Mouse (Mus musculus): Measurements from ENCODE around the gene Rbm38.

The Rbm38 gene

DNA sequence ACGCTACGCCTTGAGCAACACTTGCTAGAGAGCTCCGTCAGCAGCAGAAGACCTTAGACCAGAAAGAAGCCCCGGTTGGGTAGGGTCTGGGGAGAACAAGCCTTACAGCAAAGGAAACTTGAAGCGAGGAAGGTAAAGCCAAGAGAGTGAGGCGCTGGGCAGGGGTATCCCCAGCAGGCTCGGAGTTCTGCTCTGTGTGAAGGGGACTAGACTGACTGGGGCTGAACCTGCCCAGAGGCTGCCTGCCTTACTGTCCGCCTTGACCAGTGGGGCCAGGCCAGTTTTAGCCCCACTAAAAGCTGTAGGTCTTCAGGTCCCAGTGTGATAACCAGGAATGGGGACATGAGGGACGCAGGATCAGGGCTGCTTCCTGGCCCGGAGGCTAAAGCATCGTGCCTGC, at the start of gene Rbm38:
TSS of gene Rbm38 (plus strand) at position 69 of the 400 bp plus-strand sequence.
- DNase-seq (ENCODE audit: inconsistent ontology term) = no peak

DNA sequence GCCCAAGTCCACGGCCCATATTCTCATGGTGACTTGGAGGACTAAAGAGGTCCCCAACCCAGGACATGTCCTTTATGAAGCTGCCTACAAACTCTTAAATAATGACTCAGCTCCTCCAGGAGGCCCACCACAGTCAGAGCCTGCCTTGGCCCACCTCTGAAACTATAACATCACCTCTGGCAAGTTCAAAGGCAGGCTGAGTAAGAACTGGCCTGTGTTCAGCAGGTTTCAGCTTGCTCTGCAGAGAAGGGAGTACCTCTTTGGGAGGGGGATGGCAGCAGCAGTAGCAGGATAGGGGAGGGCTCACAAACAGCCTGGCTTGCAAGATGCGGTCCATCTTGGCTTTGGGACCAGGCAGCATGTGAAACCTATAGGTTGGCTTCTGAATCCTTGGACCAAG, 48.4 kb upstream of the Rbm38 start:
- DNase-seq (ENCODE audit: inconsistent ontology term) = no peak

DNA sequence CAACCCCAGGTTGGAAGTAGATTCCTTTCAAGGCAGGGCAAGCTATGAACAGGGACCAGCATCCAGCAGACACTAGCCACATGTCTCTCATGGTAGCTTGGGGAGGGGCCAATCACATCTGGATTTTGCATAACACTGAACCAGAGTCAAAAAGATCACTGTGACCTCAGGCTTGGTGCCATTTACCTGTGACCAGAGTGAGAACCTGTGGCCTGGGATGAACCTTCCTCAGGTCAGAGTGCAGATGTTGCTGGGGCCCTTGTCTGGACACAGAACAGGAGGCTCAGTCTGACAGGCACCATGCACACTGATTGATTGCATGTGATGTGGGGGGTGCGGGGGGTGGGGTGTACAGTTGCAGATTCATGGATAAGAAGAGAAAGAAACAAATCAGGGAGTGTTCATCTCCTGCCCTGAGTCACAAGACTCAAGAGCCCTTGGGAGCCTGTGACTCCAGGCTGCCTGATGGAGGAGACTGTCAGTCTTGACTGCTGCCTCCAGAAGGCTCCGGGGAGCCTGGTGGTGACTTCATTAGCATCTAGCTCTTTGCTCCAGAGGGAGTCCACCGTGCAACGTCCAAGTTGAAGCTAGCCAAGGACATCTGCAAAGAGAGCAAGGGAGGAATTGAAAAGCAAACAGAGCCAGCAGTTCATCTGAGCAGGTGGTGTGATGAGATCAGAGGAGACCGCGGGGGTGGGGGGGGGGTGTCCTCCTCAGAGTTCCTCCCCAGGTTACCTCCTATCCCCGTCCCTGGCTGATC, 46.3 kb upstream of the Rbm38 start:
- no peak for DNase-seq (ENCODE audit: inconsistent ontology term)

DNA sequence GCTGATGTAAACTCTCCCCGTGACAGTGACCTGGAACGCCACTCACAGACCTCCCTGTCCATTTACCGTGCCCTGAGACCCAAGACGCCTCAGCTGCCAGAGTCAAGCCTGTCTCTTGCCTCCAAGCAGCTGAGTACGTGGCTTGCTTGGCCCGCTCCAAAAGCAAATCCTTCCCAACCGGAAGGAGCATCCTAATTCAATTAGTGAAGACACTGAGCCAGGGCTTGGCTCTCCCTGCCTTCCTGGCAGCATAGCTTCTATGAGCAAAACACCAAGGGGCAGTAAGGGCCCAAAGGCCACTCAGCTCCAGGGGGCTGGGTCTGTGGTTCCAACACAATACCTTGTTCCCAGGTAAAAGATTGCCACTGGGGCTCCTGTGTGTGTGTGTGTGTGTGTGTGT, 45.6 kb upstream of the Rbm38 start:
- DNase-seq (ENCODE audit: inconsistent ontology term) = peak; percentile 26

DNA sequence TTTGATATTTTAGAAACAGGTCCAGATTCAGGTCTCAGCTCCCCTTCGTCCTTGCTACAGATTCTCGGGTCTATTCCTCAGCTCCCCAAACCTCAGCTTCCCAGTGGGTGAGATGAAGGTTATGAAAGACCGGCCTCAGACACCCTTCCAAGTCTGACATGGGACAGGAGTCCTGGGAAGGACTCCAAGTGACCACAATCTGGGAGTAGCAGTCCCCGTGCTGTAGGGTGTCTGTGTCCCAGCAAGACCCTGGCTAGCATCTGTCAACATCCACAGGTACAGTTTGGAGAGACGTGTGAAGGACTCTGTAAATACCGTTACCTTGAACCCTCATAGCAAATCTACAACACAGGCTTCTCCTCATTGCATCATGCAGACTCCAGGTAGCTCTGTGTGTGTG, 45.1 kb upstream of the Rbm38 start:
- no peak for DNase-seq (ENCODE audit: inconsistent ontology term)

DNA sequence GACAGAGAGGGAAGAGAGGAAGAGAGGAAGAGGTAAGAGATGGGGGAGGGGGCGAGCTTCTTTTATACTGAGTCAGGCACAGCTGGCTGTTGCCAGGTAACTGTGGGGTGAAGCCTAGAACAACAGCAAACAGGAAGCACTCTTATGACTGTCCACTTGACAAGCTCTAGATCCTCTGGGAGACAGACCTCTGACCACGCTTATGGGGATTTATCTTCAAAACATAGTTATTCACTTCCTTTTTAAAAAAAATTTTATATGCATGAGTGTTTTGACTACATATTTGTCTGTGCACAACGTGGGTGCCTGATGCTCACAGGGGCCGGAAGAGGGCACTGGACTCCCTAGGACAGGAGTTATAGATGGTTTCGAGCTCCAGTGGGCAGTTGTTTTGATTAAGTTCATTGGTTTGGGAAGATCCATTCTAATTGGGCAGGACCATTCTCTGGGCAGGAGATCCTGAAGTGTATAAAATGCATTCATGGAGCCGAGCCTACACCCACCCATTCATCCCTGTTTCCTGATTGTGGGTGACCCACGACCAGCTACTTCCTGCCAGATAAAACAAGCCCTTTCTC, 43.5 kb upstream of the Rbm38 start:
- DNase-seq (ENCODE audit: inconsistent ontology term) = no peak

DNA sequence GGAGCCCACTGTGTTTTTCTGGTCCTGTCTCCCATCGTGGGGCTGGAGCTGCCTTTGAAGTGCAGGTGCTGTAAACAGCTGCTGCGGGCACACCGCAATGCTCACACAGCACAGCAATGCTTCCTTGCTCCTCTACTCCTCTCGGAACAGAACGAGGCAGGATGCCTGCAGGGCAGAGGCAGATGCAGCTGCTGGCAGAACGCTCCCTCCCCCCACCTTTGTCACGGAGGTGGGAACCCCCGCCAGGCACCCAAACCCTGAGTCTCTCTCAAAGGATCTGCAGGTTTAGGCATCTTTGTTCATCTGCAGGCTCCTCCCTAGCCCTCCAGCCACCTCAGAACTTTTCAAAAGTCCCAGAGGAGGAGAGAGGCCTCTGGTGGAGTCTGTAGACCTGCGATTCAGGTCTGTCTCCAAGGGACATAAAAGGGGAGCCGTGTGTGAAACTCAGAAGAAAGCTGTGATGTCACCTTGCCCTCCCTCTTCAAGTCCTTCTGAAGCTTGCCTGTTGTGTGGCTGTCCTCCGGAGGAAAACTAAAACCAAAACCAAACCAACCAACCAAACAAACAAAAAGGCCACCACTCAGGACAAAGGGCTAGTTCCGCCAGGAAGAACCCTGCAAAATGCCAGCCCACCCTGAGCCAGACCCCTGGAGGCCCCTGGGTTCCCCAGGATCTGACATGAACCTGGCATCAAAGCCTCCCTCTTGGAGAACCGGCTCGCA, 42.7 kb upstream of the Rbm38 start, which contains the start of gene Spo11:
TSS of gene Spo11 (plus strand) at position 292 of the 722 bp plus-strand sequence.
- DNase-seq (ENCODE audit: inconsistent ontology term) = no peak

DNA sequence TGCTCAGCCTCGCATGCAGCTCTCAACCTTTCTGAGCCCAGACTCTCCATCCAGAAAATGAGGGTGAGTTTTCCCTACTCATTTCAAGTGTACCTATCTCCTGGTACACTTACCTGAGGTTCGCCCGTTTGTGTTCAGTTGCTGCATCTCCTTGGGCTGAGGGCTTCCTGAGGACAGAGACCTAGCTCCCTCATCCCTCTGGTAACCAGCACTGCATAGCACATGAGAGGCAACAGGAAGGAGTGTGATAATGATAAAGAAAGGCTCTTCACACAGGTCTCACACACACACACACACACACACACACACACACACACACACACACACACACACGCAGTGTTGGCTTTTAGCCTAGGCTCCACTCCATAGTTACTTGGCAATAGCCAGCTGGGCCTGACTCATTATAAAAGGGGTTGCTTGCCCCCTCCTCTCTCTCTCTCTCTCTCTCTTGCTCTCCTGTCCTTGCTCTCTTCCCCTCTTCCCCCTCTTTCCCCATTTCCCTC, 42.1 kb upstream of the Rbm38 start:
- no peak for DNase-seq (ENCODE audit: inconsistent ontology term)

DNA sequence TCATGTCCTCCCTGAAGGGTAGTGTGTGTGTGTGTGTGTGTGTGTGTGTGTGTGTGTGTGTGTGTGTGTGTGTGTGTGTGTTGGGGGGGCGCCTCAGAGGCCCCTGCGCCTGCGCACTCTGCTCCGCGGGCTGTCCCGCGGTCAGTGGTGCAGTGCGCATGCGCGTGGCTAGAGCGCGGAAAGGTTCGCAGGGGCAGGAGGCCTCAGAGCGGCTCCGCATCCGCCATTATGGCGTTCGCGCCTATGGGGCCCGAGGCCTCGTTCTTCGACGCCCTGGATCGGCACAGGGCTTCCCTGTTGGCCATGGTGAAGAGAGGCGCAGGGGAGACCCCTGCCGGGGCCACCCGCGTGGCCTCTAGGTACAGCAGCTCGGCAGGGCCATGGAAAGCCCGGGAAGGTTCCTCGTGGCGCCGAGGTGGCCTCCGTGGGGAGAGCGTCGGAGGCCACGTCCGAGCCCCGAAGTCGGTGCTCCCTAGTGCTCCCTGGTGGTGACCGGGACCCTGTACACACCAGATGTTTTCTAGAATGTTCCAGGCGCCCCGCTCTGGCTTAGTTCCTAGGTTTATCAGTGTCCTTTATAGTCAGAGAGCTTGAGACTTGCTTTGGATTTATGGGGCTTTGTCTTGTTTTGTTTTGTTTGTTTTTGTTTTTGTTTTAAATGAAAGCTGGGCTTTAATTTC, 40.5 kb upstream of the Rbm38 start:
- no peak for DNase-seq (ENCODE audit: inconsistent ontology term)

DNA sequence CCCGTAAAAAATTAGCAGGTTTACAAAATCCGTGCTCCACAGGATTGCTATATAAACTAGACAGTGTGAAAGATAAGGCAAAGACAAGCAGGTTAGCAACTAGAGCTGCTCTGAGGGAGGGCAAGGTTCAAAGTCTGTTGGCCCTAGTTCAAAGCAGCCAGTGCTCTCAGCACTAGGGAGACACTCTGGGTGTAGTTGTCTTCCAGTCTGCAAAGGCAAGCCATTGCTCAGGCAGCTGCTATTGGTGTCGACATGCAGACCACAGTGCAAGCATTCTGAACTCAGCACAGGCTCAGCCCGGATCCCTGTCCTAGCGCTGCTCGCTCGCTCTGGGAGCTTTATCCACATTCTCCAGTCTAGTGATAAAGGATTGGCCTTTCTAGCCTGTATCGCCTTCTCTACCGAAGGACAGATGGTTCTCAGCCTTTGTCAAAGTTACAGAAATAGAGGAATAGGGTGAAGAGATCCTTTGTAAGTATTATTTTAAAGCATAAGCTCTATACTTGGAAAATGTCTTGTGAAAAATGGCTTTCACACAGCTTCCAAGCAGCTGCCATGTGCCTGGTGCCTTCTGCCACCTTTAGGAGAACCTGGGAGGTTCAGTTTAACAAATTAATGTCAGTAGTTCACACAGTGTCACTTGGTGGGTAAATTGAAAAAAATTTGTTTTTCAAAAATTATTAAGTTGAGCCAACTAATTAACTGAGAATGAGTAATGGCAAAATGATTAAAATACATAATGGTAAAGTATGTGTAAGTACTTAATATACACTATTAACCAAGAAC, 37.3 kb upstream of the Rbm38 start:
- DNase-seq (ENCODE audit: inconsistent ontology term) = no peak

DNA sequence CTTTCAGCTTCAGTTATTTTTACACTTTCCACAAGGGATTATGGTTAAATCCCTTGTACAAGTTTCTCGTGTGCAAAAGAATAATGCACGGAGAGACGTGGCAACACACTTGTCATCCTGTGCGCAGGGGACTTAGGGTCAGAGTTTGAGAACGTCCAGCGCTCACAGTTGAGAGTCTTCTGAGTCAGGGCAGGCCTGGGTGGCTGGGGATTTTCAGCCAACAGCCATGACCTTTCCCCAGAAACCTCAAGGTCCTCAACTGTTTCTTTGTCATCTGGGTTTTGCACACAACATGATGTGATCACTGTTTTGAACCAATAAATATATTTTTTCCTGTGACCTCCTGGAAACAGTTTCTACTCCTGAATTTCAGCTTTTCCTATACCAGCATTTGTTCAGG, 30.1 kb upstream of the Rbm38 start:
- no peak for DNase-seq (ENCODE audit: inconsistent ontology term)

DNA sequence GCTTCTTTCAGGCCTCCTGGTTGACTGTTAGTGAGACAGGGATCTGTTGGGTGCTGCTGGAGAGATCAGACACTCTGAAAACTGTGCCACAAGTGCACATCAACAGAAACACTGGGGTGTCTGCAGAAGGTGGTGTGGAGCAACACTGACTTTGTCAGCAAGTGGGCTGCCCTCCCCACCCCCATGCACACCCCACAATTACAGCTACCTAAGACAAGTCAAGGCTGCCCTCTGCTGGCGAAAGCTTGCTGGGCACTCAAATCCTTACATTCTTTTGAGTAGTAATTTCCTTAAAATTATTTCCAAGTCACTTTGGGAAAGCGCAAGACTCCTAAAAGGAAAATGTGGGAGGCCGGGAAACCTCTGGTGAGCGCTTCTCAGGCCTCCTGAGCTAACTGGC, 24.1 kb upstream of the Rbm38 start:
- peak; percentile 52 for DNase-seq (ENCODE audit: inconsistent ontology term)

DNA sequence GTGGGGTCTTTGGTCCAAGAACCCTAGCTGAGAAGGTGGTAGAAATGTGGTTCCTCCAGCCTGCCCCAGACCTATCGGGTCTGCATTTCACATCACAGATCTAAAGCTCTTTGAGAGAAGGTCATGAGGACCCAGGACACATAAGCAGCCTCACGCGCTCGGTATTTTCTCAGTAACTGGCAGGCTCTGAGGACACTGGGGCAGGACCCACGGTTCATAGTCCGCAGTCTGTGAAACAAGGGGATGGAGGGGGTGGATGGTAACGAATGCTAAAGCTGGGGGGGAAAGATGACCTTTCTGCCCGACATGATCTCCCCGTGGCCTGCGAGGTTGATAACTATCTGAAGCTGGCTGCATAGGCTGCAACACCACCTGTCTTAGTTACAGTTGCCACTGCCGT, 22.6 kb upstream of the Rbm38 start:
- DNase-seq (ENCODE audit: inconsistent ontology term) = no peak

DNA sequence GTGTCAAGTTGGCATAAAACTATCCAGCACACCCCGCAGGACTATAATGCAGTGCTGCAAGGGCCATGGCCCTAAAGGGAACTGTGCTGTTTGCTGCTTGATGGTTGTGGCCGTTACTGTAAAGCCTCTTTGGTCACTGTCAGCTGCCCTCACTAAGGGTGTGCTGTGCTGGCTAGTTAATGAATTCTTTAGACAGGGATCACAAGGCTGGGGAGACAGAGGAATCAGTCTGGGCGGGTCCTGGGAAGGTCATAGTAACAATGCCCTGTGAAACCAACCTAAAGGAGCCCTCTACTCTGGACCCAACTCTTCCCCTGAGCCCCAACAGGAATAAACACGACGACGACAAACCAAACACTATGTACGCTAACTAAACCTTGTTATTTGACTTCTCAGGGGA, 21.8 kb upstream of the Rbm38 start:
- DNase-seq (ENCODE audit: inconsistent ontology term) = no peak

DNA sequence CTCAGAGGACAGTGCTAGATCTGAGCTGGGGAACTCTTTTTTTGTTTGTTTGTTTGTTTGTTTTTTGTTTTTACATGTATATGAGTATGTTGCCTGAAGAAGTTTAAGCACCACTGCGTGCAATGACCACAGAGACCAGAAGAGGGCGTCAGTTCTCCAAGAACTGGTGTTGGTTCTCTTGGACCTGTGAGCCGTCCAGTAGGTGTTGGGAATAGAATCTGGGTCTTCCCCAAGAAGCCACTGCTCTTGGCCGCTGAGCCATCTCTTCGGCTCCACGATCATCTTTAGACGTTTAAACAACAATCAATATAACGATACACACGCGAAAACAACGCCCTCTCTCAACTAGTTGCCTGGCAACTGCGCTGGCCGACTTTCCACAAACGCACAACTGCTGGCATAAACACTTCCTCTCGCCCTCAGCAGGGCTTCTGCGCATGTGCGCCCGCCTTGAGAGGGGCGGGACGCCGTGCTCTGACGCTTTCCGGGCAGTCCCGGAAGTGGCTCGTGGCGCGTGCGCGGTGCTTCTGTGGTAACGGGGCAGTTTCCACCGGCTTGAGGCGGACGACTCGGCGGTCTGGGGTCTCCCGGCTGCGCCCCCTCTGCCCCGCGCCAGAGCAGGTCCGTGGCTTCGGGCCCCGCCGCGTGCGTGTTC, 20.5 kb upstream of the Rbm38 start, which contains the start of gene Rae1:
TSS of gene Rae1 (plus strand) at position 488 of the 655 bp plus-strand sequence.
- peak; percentile 98 for DNase-seq (ENCODE audit: inconsistent ontology term)

DNA sequence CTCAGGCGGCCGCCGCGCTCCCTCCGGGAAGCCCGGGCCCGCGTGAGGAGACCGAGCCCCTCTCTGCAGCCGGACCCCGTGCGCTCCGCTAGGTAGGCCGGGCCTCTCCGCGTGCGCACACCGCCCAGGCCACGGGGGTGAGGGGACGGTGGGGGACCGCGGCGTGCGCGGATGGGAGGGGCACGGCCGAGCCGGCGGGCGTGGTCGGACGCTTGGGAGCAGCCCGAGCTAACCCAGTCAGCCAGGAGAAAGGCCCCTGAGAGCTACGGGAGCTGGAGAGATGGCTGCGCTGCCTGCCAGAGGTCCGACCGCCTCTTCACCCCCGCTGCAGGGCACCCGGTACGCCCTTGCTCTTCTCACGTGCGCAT, 20.0 kb upstream of the Rbm38 start:
- DNase-seq (ENCODE audit: inconsistent ontology term) = peak; percentile 91

DNA sequence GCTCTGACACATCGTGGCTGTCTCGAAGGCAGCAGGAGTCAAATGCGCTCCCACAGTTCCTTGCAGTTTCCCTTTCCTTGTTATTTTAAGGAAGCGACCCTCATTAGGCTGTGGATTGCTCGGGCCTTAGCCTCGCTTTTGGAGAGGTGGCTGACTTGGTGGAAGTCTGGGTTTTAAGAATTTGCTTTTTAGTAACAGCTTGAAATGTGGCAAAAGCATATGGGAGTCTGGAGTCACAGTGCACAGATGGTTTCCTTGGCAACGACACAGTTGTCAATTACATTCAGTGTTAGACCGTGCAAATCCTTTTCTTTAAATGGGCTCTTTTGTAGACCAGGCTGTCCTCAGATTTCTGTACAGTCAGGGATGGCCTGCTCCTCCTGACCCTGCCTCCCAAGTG, 19.4 kb upstream of the Rbm38 start:
- no peak for DNase-seq (ENCODE audit: inconsistent ontology term)

DNA sequence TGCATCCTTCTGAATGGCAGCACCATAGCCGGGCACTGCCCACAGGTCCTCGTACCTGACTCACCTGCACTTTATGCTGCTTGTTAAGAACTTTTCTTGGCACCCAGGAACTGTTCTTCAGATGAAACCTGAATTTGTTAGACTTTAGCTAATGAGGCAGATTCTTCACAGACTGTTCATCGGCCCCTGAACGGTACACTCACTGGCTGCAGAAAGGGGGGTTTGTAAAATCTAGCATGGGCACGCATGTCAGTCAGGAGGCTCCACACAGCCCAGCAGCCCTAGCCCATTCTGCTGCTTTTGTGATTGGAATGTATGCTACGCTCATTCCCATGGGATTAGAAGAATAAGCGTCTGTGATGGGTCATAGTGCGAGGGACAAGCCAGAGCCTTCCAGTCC, 16.6 kb upstream of the Rbm38 start:
- DNase-seq (ENCODE audit: inconsistent ontology term) = no peak

DNA sequence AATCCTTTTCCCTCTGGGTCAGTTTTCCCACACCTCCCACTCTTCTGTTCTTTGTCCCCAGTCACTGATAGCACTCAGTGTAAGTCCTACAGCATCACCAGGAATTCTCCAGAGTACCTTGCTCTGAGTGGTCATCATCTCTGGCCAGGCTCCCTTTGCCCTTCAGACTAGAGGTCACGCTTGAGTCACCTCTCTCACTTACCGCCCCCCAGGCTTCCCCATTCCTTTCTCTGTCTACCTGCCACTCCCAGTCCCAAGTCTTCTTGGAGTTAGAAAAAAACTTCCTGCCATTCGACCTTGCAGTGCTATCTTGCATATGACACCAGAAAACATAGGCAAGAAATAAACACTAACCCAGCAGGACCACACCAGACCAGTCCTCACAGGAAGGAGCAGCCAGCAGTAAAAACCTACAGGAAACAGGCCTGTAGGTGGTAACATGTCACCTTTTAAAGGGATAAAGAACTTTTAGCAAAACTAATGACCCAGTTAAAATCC, 10.0 kb upstream of the Rbm38 start:
- DNase-seq (ENCODE audit: inconsistent ontology term) = no peak

DNA sequence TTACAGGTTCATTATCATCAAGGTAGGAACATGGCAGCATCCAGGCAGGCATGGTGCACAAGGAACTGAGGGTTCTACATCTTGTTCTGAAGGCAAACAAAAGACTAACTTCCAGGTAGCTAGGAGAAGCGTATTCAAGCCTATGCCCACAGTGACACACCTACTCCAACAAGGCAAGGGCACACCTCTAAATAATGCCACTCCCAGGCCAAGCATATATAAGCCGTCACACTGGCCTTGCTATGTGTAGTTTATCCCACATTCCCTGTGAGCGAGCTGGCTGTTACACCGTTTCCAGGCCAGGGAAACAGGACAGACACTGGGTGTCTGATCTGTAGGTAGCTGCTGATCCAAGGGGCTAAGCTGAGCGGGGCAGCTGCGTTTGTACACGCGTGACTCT, 8.9 kb upstream of the Rbm38 start:
- no peak for DNase-seq (ENCODE audit: inconsistent ontology term)
